Mouse (Mus musculus) retina, postnatal 1 day (tissue): ENCODE data around the gene Myo19.
"Not testable (repeated sequence)": the region's sequence is repeated elsewhere in the genome, so short reads cannot be mapped to it uniquely, and the experiment has no call there.

Experiments
- DNase-seq: peaks from one replicate; pipeline ENCODE4 v3.0.0-alpha.2; 2012

The Myo19 gene

GRCm38 (mm10) chr11:84879772-84880464 is at the start of gene Myo19, which contains the start of gene Pigw:
Gene Myo19, plus strand, starts transcription at chr11:84880148.
Gene Pigw, minus strand, starts transcription at chr11:84880285.
- DNase-seq: peak; percentile 86

- DNase-seq: no peak
Observed at GRCm38 (mm10) chr11:84839330-84839729, 40.6 kb upstream of the Myo19 start.

GRCm38 (mm10) chr11:84846741-84847474 is 33.0 kb upstream of the Myo19 start:
- no peak for DNase-seq

- DNase-seq: no peak
Observed at GRCm38 (mm10) chr11:84847475-84848090, 32.4 kb upstream of the Myo19 start.

GRCm38 (mm10) chr11:84855285-84855684 is 24.7 kb upstream of the Myo19 start:
- DNase-seq: no peak

- no peak for DNase-seq
Observed at GRCm38 (mm10) chr11:84865268-84865667, 14.7 kb upstream of the Myo19 start.

GRCm38 (mm10) chr11:84867586-84867985 is 12.4 kb upstream of the Myo19 start:
- DNase-seq: no peak

- no peak for DNase-seq
Observed at GRCm38 (mm10) chr11:84868786-84869259, 11.1 kb upstream of the Myo19 start.

- peak; percentile 99 for DNase-seq
Observed at GRCm38 (mm10) chr11:84869537-84870232, 10.3 kb upstream of the Myo19 start.

GRCm38 (mm10) chr11:84870337-84871043 is 9.5 kb upstream of the Myo19 start, which contains the start of gene Ggnbp2:
Gene Ggnbp2, minus strand, starts transcription at chr11:84870817.
- peak; percentile 96 for DNase-seq

- DNase-seq: no peak
Observed at GRCm38 (mm10) chr11:84871046-84871445, 8.9 kb upstream of the Myo19 start.

GRCm38 (mm10) chr11:84871548-84872069 is 8.3 kb upstream of the Myo19 start:
- no peak for DNase-seq

GRCm38 (mm10) chr11:84873042-84873833 is 6.7 kb upstream of the Myo19 start:
- no peak for DNase-seq

GRCm38 (mm10) chr11:84876020-84876419 is 3.9 kb upstream of the Myo19 start:
- DNase-seq: not testable (repeated sequence)

- peak; percentile 1 for DNase-seq
Observed at GRCm38 (mm10) chr11:84879007-84879771, 759 bp upstream of the Myo19 start.

- DNase-seq: peak; percentile 67
Observed at GRCm38 (mm10) chr11:84880465-84880961, 565 bp downstream of the Myo19 start.

GRCm38 (mm10) chr11:84880971-84881370 is 1.0 kb downstream of the Myo19 start:
- DNase-seq: no peak

GRCm38 (mm10) chr11:84882346-84882745 is 2.4 kb downstream of the Myo19 start:
- DNase-seq: no peak

GRCm38 (mm10) chr11:84885238-84885637 is 5.3 kb downstream of the Myo19 start:
- no peak for DNase-seq

GRCm38 (mm10) chr11:84886236-84886635 is 6.3 kb downstream of the Myo19 start:
- DNase-seq: no peak
